Mouse (Mus musculus) small intestine, adult 2 months (tissue): Measurements from ENCODE around the gene Mettl9. TPM values are rescaled to one million over a fixed set of nuclear protein-coding genes. Genes with fewer than 3 reads are reported as not detected.

Experiments
- H3K27ac ChIP-seq: fragments of 200-500 bp; 2 replicates; pipeline ENCODE4 v1.5.1; 2012; ENCODE audit warnings: low read depth, low read length, control low read depth, inconsistent platforms; ENCODE audit not compliant: insufficient read depth
- H3K27me3 ChIP-seq: fragments of 200-500 bp; 2 replicates; pipeline ENCODE4 v1.6.1; 2012; ENCODE audit warnings: mild to moderate bottlenecking, moderate library complexity, low read length, inconsistent platforms; ENCODE audit not compliant: control insufficient read depth, insufficient read depth
- H3K36me3 ChIP-seq: fragments of 200-500 bp; 2 replicates; pipeline ENCODE4 v1.6.1; 2012; ENCODE audit warnings: mild to moderate bottlenecking, low read length, control low read depth, inconsistent platforms; ENCODE audit not compliant: control insufficient read depth, insufficient read depth
- H3K4me1 ChIP-seq: fragments of 200-500 bp; 2 replicates; pipeline ENCODE4 v1.6.1; 2012; ENCODE audit warnings: low read length, inconsistent platforms, mixed read lengths; ENCODE audit not compliant: control insufficient read depth, insufficient read depth, insufficient read length
- H3K4me3 ChIP-seq: fragments of 200-500 bp; 2 replicates; pipeline ENCODE4 v1.5.1; 2012; ENCODE audit warnings: low read depth, mild to moderate bottlenecking, control low read depth, inconsistent platforms, low read length, moderate library complexity
- CTCF ChIP-seq: fragments of 200-500 bp; IDR thresholded peaks from 2 replicates; pipeline ENCODE4 v1.5.1; 2012; ENCODE audit warnings: low read depth, mild to moderate bottlenecking, control low read depth, inconsistent platforms, low read length, moderate library complexity, mixed read lengths; ENCODE audit not compliant: insufficient replicate concordance, insufficient read length; ENCODE audit errors: extremely low read depth
- POLR2A ChIP-seq: fragments of 200-500 bp; IDR thresholded peaks from 2 replicates; pipeline ENCODE4 v1.6.1; 2012; ENCODE audit warnings: low read depth, mild to moderate bottlenecking, control low read depth, inconsistent platforms, low read length, moderate library complexity
- WGBS: fragments of 180-500 bp; shearing (Covaris S2); methylation state at CpG from one replicate; pipeline ENCODE4 v1.1.7; 2018; 5-methylcytosine and 5-hydroxymethylcytosine counted together
- polyA plus RNA-seq: library from polyadenylated mRNA; depleted of rRNA; stranded (reverse); fragments of >200 nt; gene quantifications from 2 replicates; pipeline ENCODE4 v1.2.3, GENCODE M21; 2012

The Mettl9 gene
- polyA plus RNA-seq, 1 experiment: 22.6 TPM

DNA sequence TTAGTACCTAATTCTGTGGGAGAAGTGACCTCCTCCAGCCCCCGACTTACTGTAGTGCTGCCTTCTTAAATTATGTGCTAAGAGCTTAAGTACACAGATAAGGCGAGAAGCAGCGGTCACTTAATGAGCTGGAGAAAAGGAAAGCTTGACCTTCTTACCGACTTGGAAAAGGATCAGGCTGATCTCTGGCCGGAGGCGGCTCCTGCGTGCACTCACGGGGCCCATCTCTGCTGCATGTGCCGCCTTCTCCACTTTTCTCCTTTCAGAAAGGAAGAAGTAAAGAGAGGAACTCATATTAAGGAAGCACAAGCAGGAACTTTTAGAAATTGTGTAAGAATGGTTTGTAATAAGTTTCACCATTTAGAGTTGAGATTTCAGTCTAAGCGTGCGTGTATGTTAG, 40.0 kb downstream of the Mettl9 start, which contains the start of gene Igsf6:
Gene Igsf6, minus strand, starts transcription at position 292 of the 400 bp plus-strand sequence.
- no peaks in the 10 kb centered on the region for H3K4me1 ChIP-seq
- H3K4me3 ChIP-seq: 0 out of 2 replicates have a peak within 1 kb of the TSS, but pooled peaks have one; percentile 8
- peaks cover 30% of the 10 kb centered on the region for H3K36me3 ChIP-seq
- 63% methylated on average over 11 of the region's 11 CpGs for WGBS
- no peak for TF ChIP-seq CTCF
- no peak for TF ChIP-seq POLR2A
- no peaks in the 10 kb centered on the region for H3K27me3 ChIP-seq
- H3K27ac ChIP-seq: peak within 1 kb of the TSS; percentile 61

DNA sequence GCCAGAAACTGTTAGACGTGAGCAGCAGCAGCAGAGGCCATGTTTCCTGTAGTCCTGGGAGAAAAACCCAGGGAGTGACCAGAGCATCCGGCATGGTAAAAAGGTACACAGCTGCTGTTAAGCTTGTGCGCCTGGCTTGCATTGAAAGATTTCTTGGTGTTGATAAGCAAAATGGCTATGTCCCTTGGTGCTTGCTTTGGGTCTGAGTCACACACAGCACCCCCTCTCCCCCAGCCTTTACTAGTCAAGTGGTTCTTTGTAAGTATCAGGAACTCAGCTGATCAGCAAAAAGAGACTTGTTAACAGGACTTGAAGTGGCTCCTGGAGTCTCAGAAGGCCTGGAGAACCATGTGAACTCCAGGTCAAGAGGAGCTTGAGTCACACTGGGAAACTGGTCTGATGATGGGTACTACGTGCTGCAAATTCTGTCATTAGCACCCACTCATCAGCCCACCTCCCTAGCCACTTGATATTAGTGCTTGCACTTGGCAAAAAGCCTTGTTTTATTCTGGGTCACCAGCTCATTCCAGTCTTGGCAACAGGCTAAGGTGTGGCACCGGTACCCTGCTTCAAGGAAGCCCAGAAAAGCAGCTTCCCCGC, 40.7 kb downstream of the Mettl9 start:
- Histone ChIP-seq H3K4me3 (0 out of 2 replicates have a peak overlapping the region, but pooled peaks have one; percentile 8), H3K27me3 (no peaks in the 10 kb centered on the region), H3K4me1 (no peaks in the 10 kb centered on the region), H3K27ac (peak overlapping the region; percentile 41), H3K36me3 (peaks cover 29% of the 10 kb centered on the region)
- WGBS: 58% methylated on average over 6 of the region's 6 CpGs
- TF ChIP-seq CTCF (no peak), POLR2A (no peak)

DNA sequence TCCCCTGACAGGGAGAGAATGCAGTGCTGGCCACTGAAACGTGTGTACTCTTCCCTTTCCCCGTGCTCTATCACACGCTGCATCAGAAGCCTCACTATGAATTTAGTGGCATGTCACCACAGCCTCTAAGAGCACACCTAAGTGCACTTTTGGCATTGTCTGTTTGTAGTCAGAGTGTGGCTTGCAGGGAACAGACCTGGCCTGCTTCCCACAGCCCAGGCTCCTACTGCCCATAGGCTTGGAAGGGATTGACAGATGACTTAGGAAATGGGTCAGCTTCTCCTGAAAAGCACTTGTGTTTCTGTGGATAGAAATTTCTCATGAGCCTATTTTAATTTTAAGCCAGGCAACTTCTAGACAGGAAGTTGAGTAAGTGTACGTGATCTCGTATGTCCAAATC, 41.2 kb downstream of the Mettl9 start:
- peak overlapping the region; percentile 41 for H3K27ac ChIP-seq
- H3K27me3 ChIP-seq: no peaks in the 10 kb centered on the region
- no peak overlapping the region for H3K4me3 ChIP-seq
- whole genome bisulfite sequencing: 54% methylated on average over 5 of the region's 5 CpGs
- peaks cover 25% of the 10 kb centered on the region for H3K36me3 ChIP-seq
- H3K4me1 ChIP-seq: no peaks in the 10 kb centered on the region
- TF ChIP-seq CTCF: no peak
- TF ChIP-seq POLR2A: no peak

DNA sequence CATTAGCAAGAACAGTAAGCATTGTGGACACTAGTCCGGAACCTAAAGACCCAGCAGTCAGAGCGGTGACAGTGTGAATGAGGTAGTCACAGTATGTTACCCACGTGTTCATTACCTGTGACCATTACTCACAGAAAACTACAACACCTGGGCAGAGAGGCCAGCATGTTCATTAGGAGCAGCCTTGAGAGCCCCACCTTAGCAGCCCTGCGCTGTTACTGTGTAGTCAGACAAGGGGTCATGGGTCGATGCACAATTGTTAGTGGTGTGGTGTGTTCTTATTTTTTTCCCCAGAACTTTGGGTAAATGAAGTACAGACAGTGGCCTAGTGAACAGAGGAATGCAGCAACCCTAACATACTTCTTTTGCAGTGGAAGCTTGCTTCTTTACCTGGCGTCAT, 43.1 kb downstream of the Mettl9 start:
- Histone ChIP-seq H3K27me3 (no peaks in the 10 kb centered on the region), H3K4me1 (no peaks in the 10 kb centered on the region), H3K27ac (no peak overlapping the region), H3K36me3 (peaks cover 14% of the 10 kb centered on the region), H3K4me3 (no peak overlapping the region)
- WGBS: 93% methylated on average over 6 of the region's 6 CpGs
- TF ChIP-seq CTCF (no peak), POLR2A (no peak)

DNA sequence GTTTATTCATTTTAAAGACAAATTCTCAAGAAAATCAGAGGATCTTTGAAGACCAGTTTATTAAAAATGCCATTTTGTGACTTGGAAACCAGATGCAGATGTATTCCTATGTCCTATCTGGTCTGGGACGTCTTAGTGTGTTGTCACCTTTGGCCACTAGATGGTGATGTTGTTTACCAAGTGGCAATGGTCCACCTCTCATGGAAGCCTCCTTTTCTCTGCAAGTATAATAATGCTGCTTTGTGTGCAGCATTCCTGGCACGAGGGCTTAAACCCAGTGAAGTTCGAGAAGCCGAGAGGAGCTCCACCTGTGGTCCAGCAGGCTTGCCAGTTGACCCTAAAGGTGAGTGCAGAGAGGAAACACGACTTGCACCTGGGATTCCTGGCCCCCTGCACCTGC, 43.6 kb downstream of the Mettl9 start:
- Histone ChIP-seq H3K27me3 (no peaks in the 10 kb centered on the region), H3K27ac (no peak overlapping the region), H3K36me3 (peaks cover 11% of the 10 kb centered on the region), H3K4me3 (no peak overlapping the region), H3K4me1 (no peaks in the 10 kb centered on the region)
- TF ChIP-seq POLR2A (no peak), CTCF (no peak)
- WGBS: 19% methylated on average over 5 of the region's 5 CpGs

DNA sequence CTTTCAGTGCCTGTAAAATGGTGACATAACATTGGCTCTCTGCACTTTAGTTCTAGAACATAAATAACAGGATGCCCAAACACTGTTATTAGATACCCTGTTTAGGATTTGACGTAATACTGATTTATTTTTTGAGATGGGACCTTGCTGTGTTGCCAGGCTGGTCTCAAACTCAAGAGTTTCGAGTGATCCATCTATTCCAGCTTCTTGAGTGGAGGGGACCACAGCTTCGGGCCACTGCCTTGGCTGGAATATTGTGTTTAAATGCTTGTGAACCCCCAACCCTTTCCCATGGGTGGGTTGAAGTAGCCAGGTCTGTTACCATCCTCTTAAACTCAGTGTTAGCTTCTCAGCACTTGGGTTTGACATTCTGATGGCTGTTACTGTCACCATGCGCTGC, 47.1 kb downstream of the Mettl9 start, which contains the start of gene Otoa:
Gene Otoa, plus strand, starts transcription at position 301 of the 400 bp plus-strand sequence.
- 84% methylated on average over 4 of the region's 4 CpGs for WGBS
- H3K27ac ChIP-seq: no peak within 1 kb of the TSS
- no peak for TF ChIP-seq POLR2A
- no peak for TF ChIP-seq CTCF
- H3K36me3 ChIP-seq: peaks cover 11% of the 10 kb centered on the region
- no peaks in the 10 kb centered on the region for H3K27me3 ChIP-seq
- H3K4me3 ChIP-seq: no peak within 1 kb of the TSS
- no peaks in the 10 kb centered on the region for H3K4me1 ChIP-seq

DNA sequence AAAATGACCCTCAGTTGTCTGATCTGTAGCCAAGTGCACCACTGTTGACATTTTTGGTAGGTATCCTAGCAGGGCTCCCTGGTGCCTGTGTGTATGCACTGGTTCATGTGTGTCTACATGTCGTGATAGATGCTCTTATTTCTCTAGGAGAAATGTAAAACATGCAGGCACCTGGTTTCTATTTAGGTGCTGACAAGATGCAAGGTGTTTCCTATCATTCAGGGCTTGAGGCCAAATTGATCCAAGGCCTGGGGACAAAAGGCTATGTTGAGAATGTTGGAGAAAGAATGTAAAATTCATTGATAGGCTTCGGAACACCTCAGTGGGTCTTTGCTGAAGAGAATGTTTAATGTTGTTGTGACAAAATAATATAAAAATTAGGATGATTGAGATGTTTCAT, 47.6 kb downstream of the Mettl9 start:
- 74% methylated on average over 2 of the region's 2 CpGs for WGBS
- TF ChIP-seq CTCF (no peak), POLR2A (no peak)
- Histone ChIP-seq H3K36me3 (peaks cover 9% of the 10 kb centered on the region), H3K4me1 (no peaks in the 10 kb centered on the region), H3K27ac (no peak overlapping the region), H3K4me3 (no peak overlapping the region), H3K27me3 (no peaks in the 10 kb centered on the region)
